Mouse (Mus musculus): ENCODE results near the gene Tbc1d10b. TPM values are rescaled to one million over a fixed set of nuclear protein-coding genes. Genes with fewer than 3 reads are reported as not detected.
"Not testable (repeated sequence)": the region's sequence is repeated elsewhere in the genome, so short reads cannot be mapped to it uniquely, and the experiment has no call there.

Gene Tbc1d10b
- 33.2 and 36.4 TPM in 2 replicates for total RNA-seq (2017)

DNA sequence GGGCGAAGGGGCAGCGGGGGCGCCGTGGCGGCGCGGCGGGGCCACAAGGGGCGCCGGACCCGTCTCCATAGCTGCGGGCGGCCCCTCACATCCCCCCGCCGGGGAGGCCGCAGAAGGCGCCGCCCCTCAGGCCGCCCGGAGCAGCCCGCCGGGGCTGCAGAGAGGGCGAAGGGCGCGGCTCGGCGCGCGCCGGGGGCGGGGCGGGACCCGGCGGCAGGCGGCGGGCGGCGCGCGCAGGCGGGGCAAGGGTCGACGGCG lies at the start of gene Tbc1d10b:
Gene Tbc1d10b (minus strand): TSS at position 174 of the 258 bp plus-strand sequence.
- ATAC-seq (replicated peaks in 1 of 2; ENCODE audit: insufficient read depth in 1 of 2, low FRiP score in 2 of 2, low TSS enrichment in 1 of 2, low read depth in 1 of 2, poor library complexity in 2 of 2, severe bottlenecking in 2 of 2), result no peak

DNA sequence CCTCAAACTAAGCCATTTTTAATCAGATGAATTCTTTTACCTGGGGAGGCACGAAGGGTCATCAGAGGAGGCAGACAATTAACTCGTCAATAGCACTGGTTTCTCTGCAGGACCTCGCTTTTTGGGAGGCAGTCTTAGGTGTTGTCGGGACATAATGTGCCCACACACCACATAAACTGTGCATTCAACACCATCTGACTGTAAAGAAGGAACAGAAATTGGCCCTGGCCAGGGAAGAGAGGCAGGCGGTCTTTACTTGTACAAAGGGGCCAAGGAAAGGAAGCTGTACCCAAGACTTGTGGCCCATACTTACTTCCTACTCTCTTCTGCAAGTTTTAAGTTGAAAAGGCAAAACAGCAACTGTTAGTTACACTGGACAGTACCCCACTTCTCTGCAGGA lies 48.2 kb upstream of the Tbc1d10b start:
- ATAC-seq (replicated peaks in 1 of 2; ENCODE audit: insufficient read depth in 1 of 2, low FRiP score in 2 of 2, low TSS enrichment in 1 of 2, low read depth in 1 of 2, poor library complexity in 2 of 2, severe bottlenecking in 2 of 2), result no peak

DNA sequence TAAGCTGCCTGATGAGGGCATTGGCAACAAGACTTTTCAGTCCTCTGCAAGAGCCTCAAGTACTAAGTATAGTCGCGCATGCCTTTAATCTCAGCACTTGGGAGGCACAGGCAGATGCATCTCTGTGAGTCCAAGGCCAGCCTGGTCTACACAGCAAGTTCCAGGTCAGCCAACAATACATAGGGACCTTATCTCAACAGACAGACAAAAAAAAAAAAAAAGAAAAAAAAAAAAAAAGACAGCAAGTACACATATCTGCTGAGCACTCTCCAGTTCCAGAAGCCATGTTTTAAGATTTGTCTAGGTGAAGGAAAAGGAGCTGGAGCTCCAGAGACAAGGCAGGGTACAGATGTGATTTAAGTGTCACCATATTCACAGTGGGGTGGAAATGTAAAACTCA lies 47.7 kb upstream of the Tbc1d10b start:
- no peak for ATAC-seq (replicated peaks in 1 of 2; ENCODE audit: insufficient read depth in 1 of 2, low FRiP score in 2 of 2, low TSS enrichment in 1 of 2, low read depth in 1 of 2, poor library complexity in 2 of 2, severe bottlenecking in 2 of 2)

DNA sequence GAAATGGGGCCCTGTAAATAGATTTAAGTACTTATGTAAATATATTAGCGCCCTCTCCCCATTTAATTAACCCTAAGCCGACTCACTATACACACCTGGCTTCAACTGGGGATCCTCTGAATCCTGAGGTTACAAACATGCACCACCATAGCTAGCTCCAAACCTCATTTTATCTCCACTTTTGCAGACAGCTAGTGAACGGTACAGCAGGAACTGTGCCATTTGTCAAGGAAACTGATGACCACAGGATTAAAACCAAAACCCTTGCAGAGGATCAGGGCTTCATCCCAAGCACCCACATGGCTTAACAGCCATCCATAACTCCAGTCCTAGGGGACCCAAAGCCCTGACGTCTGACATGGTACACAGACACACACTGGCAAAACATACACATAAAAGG lies 46.7 kb upstream of the Tbc1d10b start:
- ATAC-seq (replicated peaks in 1 of 2; ENCODE audit: insufficient read depth in 1 of 2, low FRiP score in 2 of 2, low TSS enrichment in 1 of 2, low read depth in 1 of 2, poor library complexity in 2 of 2, severe bottlenecking in 2 of 2), result no peak

DNA sequence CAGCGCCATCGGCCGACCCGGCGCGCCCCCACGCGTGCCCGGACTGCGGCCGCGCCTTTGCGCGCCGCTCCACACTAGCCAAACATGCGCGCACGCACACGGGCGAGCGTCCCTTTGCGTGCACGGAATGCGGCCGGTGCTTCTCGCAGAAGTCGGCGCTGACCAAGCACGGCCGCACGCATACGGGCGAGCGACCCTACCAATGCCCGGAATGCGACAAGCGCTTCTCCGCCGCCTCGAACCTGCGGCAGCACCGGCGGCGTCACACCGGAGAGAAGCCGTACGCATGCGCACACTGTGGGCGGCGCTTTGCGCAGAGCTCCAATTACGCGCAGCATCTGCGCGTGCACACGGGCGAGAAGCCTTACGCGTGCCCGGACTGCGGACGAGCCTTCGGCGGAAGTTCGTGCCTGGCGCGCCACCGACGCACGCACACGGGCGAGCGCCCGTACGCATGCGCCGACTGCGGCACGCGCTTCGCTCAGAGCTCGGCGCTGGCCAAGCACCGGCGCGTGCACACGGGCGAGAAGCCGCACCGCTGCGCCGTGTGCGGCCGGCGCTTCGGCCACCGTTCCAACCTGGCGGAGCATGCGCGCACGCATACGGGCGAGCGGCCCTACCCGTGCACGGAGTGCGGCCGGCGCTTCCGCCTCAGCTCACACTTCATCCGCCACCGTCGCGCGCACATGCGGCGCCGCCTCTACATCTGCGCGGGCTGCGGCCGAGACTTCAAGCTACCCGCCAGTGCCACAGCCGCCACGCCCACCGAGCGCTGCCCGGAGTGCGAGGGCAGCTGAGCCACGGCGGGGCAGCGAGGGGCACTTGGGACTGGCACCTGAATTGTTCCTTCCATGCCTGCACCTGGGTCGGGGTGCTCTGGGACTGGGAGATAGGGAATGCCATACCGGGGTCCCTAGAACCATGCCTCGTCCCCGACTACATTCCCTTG lies 45.8 kb upstream of the Tbc1d10b start:
- ATAC-seq (replicated peaks in 1 of 2; ENCODE audit: insufficient read depth in 1 of 2, low FRiP score in 2 of 2, low TSS enrichment in 1 of 2, low read depth in 1 of 2, poor library complexity in 2 of 2, severe bottlenecking in 2 of 2), result peak; percentile 70 to 79

DNA sequence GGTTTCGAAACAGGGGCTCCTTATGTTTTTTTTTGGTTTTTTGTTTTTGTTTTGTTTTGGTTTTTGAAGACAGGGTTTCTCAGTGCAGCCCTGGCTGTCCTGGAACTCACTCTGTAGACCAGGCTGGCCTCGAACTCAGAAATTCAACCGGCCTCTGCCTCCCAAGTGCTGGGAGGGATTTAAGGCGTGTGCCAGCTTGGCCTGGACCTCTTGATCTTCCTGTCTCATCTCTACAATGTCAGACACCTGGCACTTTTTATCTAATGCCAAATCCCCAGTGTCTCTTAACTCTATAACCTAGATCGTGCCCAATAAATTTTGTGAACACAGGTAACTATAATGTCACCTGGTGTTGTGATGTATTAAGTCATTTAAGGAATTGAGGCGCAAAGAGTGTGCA lies 45.1 kb upstream of the Tbc1d10b start:
- no peak for ATAC-seq (replicated peaks in 1 of 2; ENCODE audit: insufficient read depth in 1 of 2, low FRiP score in 2 of 2, low TSS enrichment in 1 of 2, low read depth in 1 of 2, poor library complexity in 2 of 2, severe bottlenecking in 2 of 2)

DNA sequence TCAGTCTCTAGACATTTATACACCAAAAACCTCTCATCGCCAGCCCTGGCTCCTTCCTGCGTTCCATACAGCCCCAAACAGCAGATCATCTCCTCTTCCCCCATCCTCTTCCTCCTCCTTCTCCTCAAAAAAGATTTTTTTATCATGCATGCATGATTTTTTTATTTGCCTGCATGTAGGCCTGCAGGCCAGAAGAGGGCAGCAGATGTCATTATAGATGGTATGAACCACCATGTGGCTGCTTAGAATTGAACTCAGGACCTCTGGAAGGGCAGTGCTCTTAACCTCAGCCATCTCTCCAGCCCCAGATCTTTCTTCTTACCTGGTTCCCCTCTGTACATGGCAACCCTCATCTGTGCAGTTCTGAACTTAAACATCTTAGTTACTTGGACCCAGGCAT lies 44.1 kb upstream of the Tbc1d10b start:
- ATAC-seq (replicated peaks in 1 of 2; ENCODE audit: insufficient read depth in 1 of 2, low FRiP score in 2 of 2, low TSS enrichment in 1 of 2, low read depth in 1 of 2, poor library complexity in 2 of 2, severe bottlenecking in 2 of 2), result no peak

DNA sequence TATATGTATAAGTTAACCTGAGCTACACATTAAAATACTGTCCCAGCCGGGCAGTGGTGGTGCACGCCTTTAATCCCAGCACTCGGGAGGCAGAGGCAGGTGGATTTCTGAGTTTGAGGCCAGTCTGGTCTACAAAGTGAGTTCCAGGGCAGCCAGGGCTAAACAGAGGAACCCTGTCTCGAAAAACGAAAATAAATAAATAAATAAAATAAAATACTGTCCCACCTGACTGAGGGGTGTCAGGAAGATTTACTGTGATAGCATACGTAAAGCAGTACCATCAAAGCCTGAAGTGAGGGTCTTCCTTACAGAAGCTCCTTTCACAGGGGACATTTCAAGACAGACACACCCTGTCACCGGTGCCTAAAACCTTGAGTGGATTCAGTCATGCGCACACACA lies 42.2 kb upstream of the Tbc1d10b start:
- not testable (repeated sequence) for ATAC-seq (replicated peaks in 1 of 2; ENCODE audit: insufficient read depth in 1 of 2, low FRiP score in 2 of 2, low TSS enrichment in 1 of 2, low read depth in 1 of 2, poor library complexity in 2 of 2, severe bottlenecking in 2 of 2)

DNA sequence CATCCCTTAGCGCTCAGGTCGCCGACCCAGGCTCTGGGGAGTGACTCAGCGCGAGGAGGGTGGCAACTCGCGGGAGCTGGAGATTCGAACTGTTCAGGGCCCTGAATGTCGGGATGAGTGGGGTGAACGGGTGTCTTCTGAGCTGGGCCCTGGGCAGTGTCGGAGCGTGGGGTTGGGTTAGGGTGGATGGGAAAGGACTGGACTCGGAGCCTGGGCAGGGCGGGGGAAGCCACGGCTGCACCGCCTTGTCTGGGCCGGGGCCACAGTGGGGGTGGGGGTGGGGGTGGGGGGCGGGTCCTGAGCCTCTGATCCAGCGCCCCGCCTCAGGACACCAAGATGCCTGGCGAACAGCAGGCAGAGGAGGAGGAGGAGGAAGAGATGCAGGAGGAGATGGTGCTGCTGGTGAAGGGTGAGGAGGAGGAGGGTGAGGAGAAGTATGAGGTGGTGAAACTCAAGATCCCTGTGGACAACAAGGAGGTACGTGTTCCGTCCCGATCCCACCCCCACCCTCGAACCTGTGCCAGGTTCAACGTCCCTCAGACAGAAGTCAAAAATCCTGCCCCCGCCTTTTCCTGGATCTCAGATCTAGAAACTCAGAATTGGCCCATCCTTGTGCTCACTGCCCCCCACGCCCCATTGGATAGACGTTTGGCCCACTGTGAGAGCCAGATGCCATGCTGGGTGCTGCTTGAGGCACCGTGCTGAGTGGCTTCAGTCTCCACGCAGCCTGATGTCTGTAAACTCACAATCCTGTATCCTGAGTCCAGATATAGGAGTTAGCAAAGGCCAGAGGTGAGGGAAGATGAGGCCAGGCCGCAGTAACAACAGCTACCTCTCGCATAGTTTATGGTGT lies 36.6 kb upstream of the Tbc1d10b start:
- no peak; a peak in 1 of 4 replicates for ATAC-seq (replicated peaks in 1 of 2; ENCODE audit: insufficient read depth in 1 of 2, low FRiP score in 2 of 2, low TSS enrichment in 1 of 2, low read depth in 1 of 2, poor library complexity in 2 of 2, severe bottlenecking in 2 of 2)

DNA sequence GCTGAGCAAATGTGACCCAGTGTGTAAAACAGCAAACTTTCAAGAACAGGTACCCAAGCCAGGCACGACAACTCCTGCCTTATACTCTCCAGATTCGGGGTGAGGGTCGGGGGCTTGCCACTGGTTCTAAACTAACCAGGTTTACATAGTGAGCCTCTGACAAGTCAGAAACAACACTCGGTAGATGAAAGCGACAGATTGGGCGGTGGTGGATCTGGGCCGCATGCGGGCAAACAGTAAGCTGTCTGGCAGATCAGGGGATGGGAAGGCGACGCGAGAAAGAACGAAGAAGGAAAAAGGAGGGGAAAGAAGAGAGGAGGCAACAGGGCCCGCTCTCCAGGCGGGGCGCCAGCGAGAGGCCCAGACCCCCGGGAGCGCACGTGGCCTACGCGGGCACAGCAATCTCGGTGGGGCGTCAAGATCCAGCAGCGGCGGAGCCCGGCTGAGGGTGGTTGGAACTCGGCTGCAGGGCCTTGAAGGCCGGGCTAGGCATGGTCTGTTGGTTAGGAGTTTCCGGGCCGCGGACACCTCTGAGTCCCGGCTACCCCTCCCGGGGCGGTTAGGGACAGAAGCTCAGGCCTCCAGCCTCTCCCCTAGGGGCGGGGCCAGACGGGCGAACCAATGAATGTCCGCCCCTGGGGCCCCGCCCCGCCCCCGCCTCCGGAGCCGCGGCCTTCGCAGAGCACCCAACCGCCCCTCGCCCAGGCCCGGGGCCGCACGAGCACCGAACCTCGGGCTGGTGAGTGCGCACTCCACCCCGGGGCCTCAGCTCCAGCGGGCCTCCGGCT lies 35.8 kb upstream of the Tbc1d10b start, which contains the start of gene Zfp771:
Gene Zfp771 (plus strand): TSS at position 405 of the 788 bp plus-strand sequence.
- ATAC-seq (replicated peaks in 1 of 2; ENCODE audit: insufficient read depth in 1 of 2, low FRiP score in 2 of 2, low TSS enrichment in 1 of 2, low read depth in 1 of 2, poor library complexity in 2 of 2, severe bottlenecking in 2 of 2), result peak; percentile 94

DNA sequence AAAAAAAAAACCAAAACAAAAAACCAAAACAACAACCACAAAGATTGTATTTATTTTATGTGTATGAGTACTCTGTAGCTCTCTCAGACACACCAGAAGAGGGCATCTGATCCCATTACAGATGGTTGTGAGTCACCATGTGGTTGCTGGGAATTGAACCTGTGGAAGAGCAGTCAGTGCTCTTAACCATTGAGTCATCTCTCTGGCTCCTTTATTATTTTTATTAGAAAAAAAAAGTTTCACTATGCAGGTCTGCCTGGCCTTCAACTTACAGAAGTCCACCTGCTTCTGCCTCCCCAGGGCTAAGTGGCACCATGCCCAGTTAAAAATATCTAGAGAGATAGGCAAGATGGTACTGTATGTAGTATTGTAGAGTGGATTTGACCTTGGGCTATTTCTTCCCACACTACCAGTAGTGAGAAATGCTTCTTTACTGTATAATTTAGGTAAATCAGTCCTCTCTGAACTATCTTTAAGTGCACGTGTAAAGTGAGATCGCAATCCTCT lies 35.1 kb upstream of the Tbc1d10b start:
- ATAC-seq (replicated peaks in 1 of 2; ENCODE audit: insufficient read depth in 1 of 2, low FRiP score in 2 of 2, low TSS enrichment in 1 of 2, low read depth in 1 of 2, poor library complexity in 2 of 2, severe bottlenecking in 2 of 2), result no peak

DNA sequence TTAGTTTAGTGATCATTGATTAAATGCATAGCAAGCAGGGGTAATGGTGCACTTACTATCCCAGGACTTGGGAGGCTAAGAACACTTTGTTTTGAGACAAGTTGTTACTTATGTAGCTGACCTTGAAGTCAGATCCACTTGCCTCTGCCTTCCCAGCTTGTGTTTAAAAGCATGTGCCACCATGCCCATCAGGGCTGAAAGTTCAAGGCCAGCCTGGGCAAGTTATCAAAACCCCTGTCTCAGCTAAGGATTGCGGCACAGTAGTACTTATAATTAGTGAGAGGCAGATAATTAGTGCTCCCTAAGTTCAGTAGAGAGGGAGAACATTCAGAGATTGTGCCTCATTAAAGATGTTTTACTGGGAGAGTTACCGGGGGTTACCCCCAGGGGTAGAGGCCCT lies 26.5 kb upstream of the Tbc1d10b start:
- ATAC-seq (replicated peaks in 1 of 2; ENCODE audit: insufficient read depth in 1 of 2, low FRiP score in 2 of 2, low TSS enrichment in 1 of 2, low read depth in 1 of 2, poor library complexity in 2 of 2, severe bottlenecking in 2 of 2), result no peak

DNA sequence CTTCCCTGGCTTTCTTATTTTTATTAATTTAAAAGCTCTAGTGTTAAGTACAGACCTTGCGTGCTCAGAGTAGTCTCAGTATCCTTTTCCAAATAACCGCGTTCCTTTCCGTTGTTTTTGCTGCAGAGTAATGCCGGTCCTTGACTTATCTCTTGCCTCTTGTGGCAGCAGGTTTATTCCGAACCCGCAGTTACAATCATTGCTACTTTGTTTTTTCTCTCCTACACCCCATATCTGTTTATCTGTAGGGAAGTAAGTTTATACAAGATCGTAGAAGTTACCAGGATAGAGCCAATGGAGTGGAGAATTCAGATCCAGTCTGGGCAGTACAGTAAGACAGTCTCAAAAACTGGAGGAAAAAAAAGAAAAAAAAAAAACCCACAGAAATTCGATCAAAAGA lies 25.5 kb upstream of the Tbc1d10b start:
- no peak for ATAC-seq (replicated peaks in 1 of 2; ENCODE audit: insufficient read depth in 1 of 2, low FRiP score in 2 of 2, low TSS enrichment in 1 of 2, low read depth in 1 of 2, poor library complexity in 2 of 2, severe bottlenecking in 2 of 2)

DNA sequence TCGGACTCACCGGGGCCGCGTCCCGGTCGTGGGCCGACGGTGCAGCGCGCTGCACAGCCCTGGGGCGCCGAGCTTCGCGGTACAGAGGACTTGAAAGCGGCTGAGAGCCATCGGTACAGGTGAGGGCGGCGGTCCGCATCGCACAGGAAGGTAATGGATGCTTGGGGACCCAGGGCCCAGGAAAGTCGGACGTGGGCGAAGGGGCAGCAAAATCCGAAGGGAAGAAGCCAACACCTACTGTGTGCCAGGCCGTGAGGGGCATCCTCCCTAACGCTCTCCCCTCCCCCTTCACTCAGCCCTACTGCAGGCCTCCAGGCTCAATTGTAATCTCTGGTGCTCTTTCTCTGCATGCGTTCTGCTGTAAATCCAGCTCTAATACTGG lies 25.1 kb upstream of the Tbc1d10b start:
- 0 out of 4 replicates have a peak, but pooled peaks of 1 of the 2 experiments have one; percentile 2 for ATAC-seq (replicated peaks in 1 of 2; ENCODE audit: insufficient read depth in 1 of 2, low FRiP score in 2 of 2, low TSS enrichment in 1 of 2, low read depth in 1 of 2, poor library complexity in 2 of 2, severe bottlenecking in 2 of 2)

DNA sequence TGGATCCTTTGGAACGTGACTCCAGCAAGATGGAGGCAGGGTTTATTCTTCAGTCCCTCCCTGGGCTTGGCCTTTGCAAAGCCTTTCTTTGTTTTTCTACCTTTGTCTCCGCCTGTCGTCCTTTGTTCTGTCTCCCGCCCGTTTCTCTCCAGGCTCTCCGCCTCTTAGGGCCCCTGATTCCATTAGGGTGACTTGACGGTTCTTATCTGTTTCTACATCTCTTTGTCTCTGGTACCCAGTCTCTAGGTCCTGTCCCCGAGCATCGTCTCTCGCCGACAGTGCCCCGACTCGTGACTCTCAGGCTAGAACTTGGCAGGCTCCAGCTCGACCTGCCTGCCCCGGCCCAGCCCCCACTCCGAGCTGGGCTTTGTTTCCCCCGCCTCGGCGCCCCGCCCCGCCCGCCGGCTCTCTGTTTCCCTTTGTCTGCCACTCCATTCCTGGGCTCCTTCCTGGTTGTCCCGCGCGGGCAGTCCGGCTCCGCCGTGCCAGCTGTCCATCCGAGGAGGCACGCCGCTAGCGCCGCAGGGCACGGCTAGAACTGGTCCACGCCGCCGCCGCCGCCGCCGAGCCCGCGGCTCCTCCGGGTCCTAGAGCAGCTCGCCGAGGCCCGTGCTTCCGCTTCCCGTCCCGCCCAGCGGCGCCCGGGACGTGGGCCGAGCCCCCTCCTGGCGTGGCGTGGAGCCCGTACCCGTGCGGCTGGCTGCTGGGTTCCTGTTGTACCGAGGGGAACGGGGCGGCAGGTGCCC lies 24.5 kb upstream of the Tbc1d10b start, which contains the start of the genes Zfp553 and Sept1:
Gene Zfp553 (plus strand): TSS at position 440 of the 746 bp plus-strand sequence.
Gene Sept1 (minus strand): TSS at position 509 of the 746 bp plus-strand sequence.
- peak; percentile 55 to 74 for ATAC-seq (replicated peaks in 1 of 2; ENCODE audit: insufficient read depth in 1 of 2, low FRiP score in 2 of 2, low TSS enrichment in 1 of 2, low read depth in 1 of 2, poor library complexity in 2 of 2, severe bottlenecking in 2 of 2)

DNA sequence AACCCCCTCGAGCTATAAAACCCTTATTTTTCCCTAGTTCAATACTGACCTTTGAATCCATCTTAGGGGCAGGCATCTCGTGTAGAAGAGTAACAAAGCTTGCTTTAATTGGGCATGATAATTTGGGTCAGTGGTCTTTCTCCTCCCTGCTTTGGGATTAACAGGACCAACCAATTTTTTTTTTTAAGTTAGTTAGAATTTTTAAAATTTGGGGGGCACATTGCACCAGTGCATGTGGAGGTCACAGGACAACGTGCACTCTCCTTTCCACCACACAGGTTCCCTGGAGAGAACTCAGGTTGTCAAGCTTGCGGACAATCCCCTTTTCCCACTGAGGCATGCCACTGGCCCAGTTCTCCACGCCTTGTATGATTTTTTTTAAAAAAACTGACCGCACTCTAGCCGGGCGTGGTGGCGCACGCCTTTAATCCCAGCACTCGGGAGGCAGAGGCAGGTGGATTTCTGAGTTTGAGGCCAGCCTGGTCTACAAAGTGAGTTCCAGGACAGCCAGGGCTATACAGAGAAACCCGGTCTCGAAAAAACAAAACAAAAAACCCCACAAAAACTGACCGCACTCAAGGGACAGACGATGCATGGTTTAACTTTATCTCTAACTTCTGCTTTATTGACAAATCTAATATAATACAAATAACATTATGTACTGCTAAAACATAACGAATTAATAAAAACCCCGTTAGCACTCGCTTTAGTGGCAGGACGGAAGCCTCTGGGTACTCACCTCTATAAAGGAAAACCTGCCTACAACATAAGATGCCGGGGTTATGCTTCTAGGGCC lies 23.8 kb upstream of the Tbc1d10b start:
- ATAC-seq (replicated peaks in 1 of 2; ENCODE audit: insufficient read depth in 1 of 2, low FRiP score in 2 of 2, low TSS enrichment in 1 of 2, low read depth in 1 of 2, poor library complexity in 2 of 2, severe bottlenecking in 2 of 2), result no peak
